Mouse (Mus musculus) testis, adult 2 months (tissue): Measurements from ENCODE around the gene Psmc3ip. TPM values are rescaled to one million over a fixed set of nuclear protein-coding genes. Genes with fewer than 3 reads are reported as not detected.

ENCODE experiments used
- H3K27ac ChIP-seq: fragments of 200-500 bp; 2 replicates; pipeline ENCODE4 v1.5.1; 2012; ENCODE audit warnings: low read depth, low read length; ENCODE audit not compliant: control insufficient read depth, insufficient read depth
- H3K27me3 ChIP-seq: fragments of 200-500 bp; 2 replicates; pipeline ENCODE4 v1.6.1; 2012; ENCODE audit warnings: mild to moderate bottlenecking, low read length, moderate library complexity; ENCODE audit not compliant: control insufficient read depth, insufficient read depth
- H3K36me3 ChIP-seq: fragments of 200-500 bp; 2 replicates; pipeline ENCODE4 v1.6.1; 2012; ENCODE audit warnings: mild to moderate bottlenecking, low read length; ENCODE audit not compliant: control insufficient read depth, insufficient read depth
- H3K4me1 ChIP-seq: fragments of 200-500 bp; 2 replicates; pipeline ENCODE4 v1.6.1; 2012; ENCODE audit warnings: low read length; ENCODE audit not compliant: control insufficient read depth, insufficient read depth
- H3K4me3 ChIP-seq: fragments of 200-500 bp; 2 replicates; pipeline ENCODE4 v1.5.1; 2012; ENCODE audit warnings: low read depth, mild to moderate bottlenecking, low read length, moderate library complexity, mixed read lengths; ENCODE audit not compliant: control insufficient read depth
- CTCF ChIP-seq: fragments of 200-500 bp; IDR thresholded peaks from 2 replicates; pipeline ENCODE4 v1.5.1; 2012; ENCODE audit warnings: low read depth, mild to moderate bottlenecking, inconsistent platforms, low read length, moderate library complexity; ENCODE audit not compliant: control insufficient read depth, insufficient read depth, insufficient replicate concordance
- POLR2A ChIP-seq: fragments of 200-500 bp; IDR thresholded peaks from 2 replicates; pipeline ENCODE4 v1.6.1; 2012; ENCODE audit warnings: low read depth, mild to moderate bottlenecking, inconsistent platforms, low read length, moderate library complexity; ENCODE audit not compliant: control insufficient read depth
- polyA plus RNA-seq: library from polyadenylated mRNA; depleted of rRNA; stranded (reverse); fragments of >200 nt; gene quantifications from 2 replicates; pipeline ENCODE4 v1.2.3, GENCODE M21; 2012

Gene Psmc3ip
- polyA plus RNA-seq, 1 experiment, result 77.6 TPM

GRCm38 (mm10) chr11:101083083-101083697 is 12.0 kb downstream of the Psmc3ip start:
- Histone ChIP-seq H3K27me3 (no peaks in the 10 kb centered on the region), H3K4me1 (peaks cover 18% of the 10 kb centered on the region), H3K27ac (peak overlapping the region; percentile 41; the same call in 1 of the 2 replicates), H3K36me3 (no peaks in the 10 kb centered on the region), H3K4me3 (peak overlapping the region; percentile 80)
- TF ChIP-seq CTCF, result no peak
- TF ChIP-seq POLR2A, result no peak

- no peak for TF ChIP-seq CTCF
- peak; percentile 71 for TF ChIP-seq POLR2A
- H3K4me1 ChIP-seq, result peaks cover 12% of the 10 kb centered on the region
Observed at GRCm38 (mm10) chr11:101082208-101083082, 12.8 kb downstream of the Psmc3ip start, which contains the start of gene Coasy. Gene Coasy, plus strand, starts transcription at chr11:101082565.

GRCm38 (mm10) chr11:101081659-101082058 is 13.6 kb downstream of the Psmc3ip start:
- Histone ChIP-seq H3K27ac (peak overlapping the region; percentile 45; the same call in 1 of the 2 replicates), H3K36me3 (no peaks in the 10 kb centered on the region; the same call in 1 of the 2 replicates), H3K27me3 (no peaks in the 10 kb centered on the region), H3K4me3 (no peak overlapping the region; the same call in 1 of the 2 replicates), H3K4me1 (peaks cover 11% of the 10 kb centered on the region)
- TF ChIP-seq CTCF (no peak), POLR2A (no peak)

More at GRCm38 (mm10) chr11:101082208-101083082, 12.8 kb downstream of the Psmc3ip start, which contains the start of gene Coasy:
- H3K4me3 ChIP-seq, result peak within 1 kb of the TSS; percentile 80
- H3K27ac ChIP-seq, result peak within 1 kb of the TSS; percentile 45
- H3K36me3 ChIP-seq, result no peaks in the 10 kb centered on the region
- no peaks in the 10 kb centered on the region for H3K27me3 ChIP-seq

GRCm38 (mm10) chr11:101080421-101080820 is 14.8 kb downstream of the Psmc3ip start:
- H3K4me3 ChIP-seq, result no peak overlapping the region
- no peaks in the 10 kb centered on the region; the same call in 1 of the 2 replicates for H3K36me3 ChIP-seq
- TF ChIP-seq POLR2A, result no peak
- no peak overlapping the region for H3K27ac ChIP-seq
- H3K4me1 ChIP-seq, result peaks cover 10% of the 10 kb centered on the region
- H3K27me3 ChIP-seq, result no peaks in the 10 kb centered on the region

- TF ChIP-seq POLR2A (no peak), CTCF (no peak)
- H3K27me3 ChIP-seq, result no peaks in the 10 kb centered on the region
- no peak overlapping the region for H3K27ac ChIP-seq
- H3K4me1 ChIP-seq, result peaks cover 10% of the 10 kb centered on the region
- H3K4me3 ChIP-seq, result no peak overlapping the region
- H3K36me3 ChIP-seq, result no peaks in the 10 kb centered on the region; the same call in 1 of the 2 replicates
Observed at GRCm38 (mm10) chr11:101079746-101080145, 15.5 kb downstream of the Psmc3ip start.

- H3K36me3 ChIP-seq, result no peaks in the 10 kb centered on the region; the same call in 1 of the 2 replicates
Observed at GRCm38 (mm10) chr11:101078121-101078520, 17.1 kb downstream of the Psmc3ip start, which contains the start of gene Hsd17b1. Gene Hsd17b1, plus strand, starts transcription at chr11:101078411.

GRCm38 (mm10) chr11:101071810-101072428 is 23.3 kb downstream of the Psmc3ip start:
- H3K36me3 ChIP-seq, result no peaks in the 10 kb centered on the region; the same call in 1 of the 2 replicates
- peaks cover 12% of the 10 kb centered on the region for H3K4me1 ChIP-seq
- H3K4me3 ChIP-seq, result no peak overlapping the region
- H3K27ac ChIP-seq, result no peak overlapping the region
- no peak for TF ChIP-seq POLR2A
- no peak for TF ChIP-seq CTCF
- H3K27me3 ChIP-seq, result no peaks in the 10 kb centered on the region

More at GRCm38 (mm10) chr11:101078121-101078520, 17.1 kb downstream of the Psmc3ip start, which contains the start of gene Hsd17b1:
- peaks cover 6% of the 10 kb centered on the region for H3K4me1 ChIP-seq
- no peak within 1 kb of the TSS for H3K27ac ChIP-seq
- TF ChIP-seq POLR2A, result no peak
- no peak for TF ChIP-seq CTCF
- peak within 1 kb of the TSS; percentile 14; the same call in 1 of the 2 replicates for H3K4me3 ChIP-seq
- no peaks in the 10 kb centered on the region for H3K27me3 ChIP-seq
